Mouse (Mus musculus) intestine, postnatal 0 days (tissue): ENCODE measurements around the gene Selenov. TPM values are rescaled to one million over a fixed set of nuclear protein-coding genes. Genes with fewer than 3 reads are reported as not detected.
A peak's percentile ranks its signal among the peaks of the same experiment; 100 is the strongest.

ENCODE experiments used
- ATAC-seq: fragments of 200-750 bp; cut with Nextera tagmentation; 2 replicates; pipeline ENCODE4 v1.8.0; 2017; ENCODE audit warnings: mild to moderate bottlenecking, moderate TSS enrichment, moderate library complexity
- H3K27ac ChIP-seq: fragments of 300-500 bp; sonication (generic); 2 replicates; pipeline ENCODE4 v1.5.1; 2014; ENCODE audit warnings: mild to moderate bottlenecking, low read depth, low read length, moderate library complexity
- H3K27me3 ChIP-seq: fragments of 300-500 bp; sonication (generic); replicated peaks from 2 replicates; pipeline ENCODE4 v1.6.1; 2014; ENCODE audit warnings: low read length, mixed read lengths; ENCODE audit not compliant: control insufficient read depth, insufficient read depth
- H3K36me3 ChIP-seq: fragments of 300-500 bp; sonication (generic); 2 replicates; pipeline ENCODE4 v1.6.1; 2014; ENCODE audit warnings: mild to moderate bottlenecking, moderate library complexity; ENCODE audit not compliant: control insufficient read depth, insufficient read depth
- H3K4me1 ChIP-seq: fragments of 300-500 bp; sonication (generic); replicated peaks from 2 replicates; pipeline ENCODE4 v1.6.1; 2014; ENCODE audit warnings: antibody characterized with exemption, low read length, mixed read lengths; ENCODE audit not compliant: control insufficient read depth, insufficient read depth
- H3K4me2 ChIP-seq: fragments of 300-500 bp; sonication (generic); replicated peaks from 2 replicates; pipeline ENCODE4 v1.6.1; 2014; ENCODE audit warnings: low read depth, mild to moderate bottlenecking, moderate library complexity
- H3K4me3 ChIP-seq: fragments of 300-500 bp; sonication (generic); 2 replicates; pipeline ENCODE4 v1.5.1; 2014; ENCODE audit warnings: low read depth, low read length
- H3K9ac ChIP-seq: fragments of 300-500 bp; sonication (generic); 2 replicates; pipeline ENCODE4 v1.6.1; 2014; ENCODE audit warnings: mild to moderate bottlenecking, low read depth, low read length
- H3K9me3 ChIP-seq: fragments of 300-500 bp; sonication (generic); 2 replicates; pipeline ENCODE4 v1.6.1; 2016; ENCODE audit warnings: mixed run types; ENCODE audit not compliant: control insufficient read depth
- CTCF ChIP-seq: sonication (generic); IDR thresholded peaks from 2 replicates; pipeline ENCODE4 v1.5.1; 2016; ENCODE audit warnings: low read depth, mild to moderate bottlenecking, control low read depth, antibody characterized with exemption, moderate library complexity
- WGBS: fragments of 180-500 bp; shearing (Covaris S2); extraction: QIAGEN DNeasy Blood & Tissue Kit; methylation state at CpG from one replicate; pipeline ENCODE4 v1.1.7; 2014; 5-methylcytosine and 5-hydroxymethylcytosine counted together
- polyA plus RNA-seq: library from polyadenylated mRNA; unstranded; fragments of >200 nt; fragmentation: Nextera tagmentation; extraction: Ambion mirVana; gene quantifications from 2 replicates; pipeline ENCODE4 v1.2.1, GENCODE M21; 2015

Selenov gene
- polyA plus RNA-seq, 1 experiment from 2014 or later = not detected

- peaks cover 52% of the 10 kb centered on the region for H3K27me3 ChIP-seq
- ATAC-seq = peak; percentile 23; the same call in 1 of the 2 replicates
Measured at GRCm38 (mm10) chr7:28298837-28299625, 8.0 kb upstream of the Selenov start.

GRCm38 (mm10) chr7:28294481-28294880 is 3.5 kb upstream of the Selenov start:
- Histone ChIP-seq H3K4me1 (peaks cover 8% of the 10 kb centered on the region; the same call in 1 of the 2 replicates), H3K27ac (no peak overlapping the region), H3K4me2 (peak overlapping the region; percentile 80), H3K9ac (no peak overlapping the region), H3K27me3 (peaks cover 67% of the 10 kb centered on the region), H3K36me3 (no peaks in the 10 kb centered on the region), H3K9me3 (no peaks in the 10 kb centered on the region), H3K4me3 (peak overlapping the region; percentile 41)
- peak; percentile 22; the same call in 1 of the 2 replicates for ATAC-seq
- 4% methylated on average over 44 of the region's 63 CpGs for WGBS
- no peak for TF ChIP-seq CTCF

More at GRCm38 (mm10) chr7:28298837-28299625, 8.0 kb upstream of the Selenov start:
- Histone ChIP-seq H3K4me3 (no peak overlapping the region), H3K4me2 (peak overlapping the region; percentile 32; the same call in 1 of the 2 replicates), H3K27ac (no peak overlapping the region), H3K9ac (no peak overlapping the region), H3K36me3 (no peaks in the 10 kb centered on the region), H3K9me3 (no peaks in the 10 kb centered on the region), H3K4me1 (0 out of 2 replicates have a peak, but pooled peaks cover 3% of the 10 kb centered on the region)
- TF ChIP-seq CTCF = peak; percentile 76
- 23% methylated on average over 43 of the region's 43 CpGs for WGBS

- Histone ChIP-seq H3K9ac (no peak overlapping the region), H3K4me2 (peak overlapping the region; percentile 60), H3K4me3 (peak overlapping the region; percentile 31), H3K4me1 (peaks cover 5% of the 10 kb centered on the region; the same call in 1 of the 2 replicates), H3K27ac (no peak overlapping the region), H3K36me3 (no peaks in the 10 kb centered on the region), H3K27me3 (peaks cover 57% of the 10 kb centered on the region), H3K9me3 (no peaks in the 10 kb centered on the region)
- ATAC-seq = no peak
- WGBS = 1% methylated on average over 18 of the region's 18 CpGs
- peak; percentile 24 for TF ChIP-seq CTCF
Measured at GRCm38 (mm10) chr7:28290165-28290564, 821 bp downstream of the Selenov start.

GRCm38 (mm10) chr7:28280630-28281029 is 10.4 kb downstream of the Selenov start:
- no peak overlapping the region for H3K4me3 ChIP-seq
- no peaks in the 10 kb centered on the region for H3K27me3 ChIP-seq
- no peak overlapping the region for H3K9ac ChIP-seq
- TF ChIP-seq CTCF = no peak
- ATAC-seq = no peak
- H3K4me1 ChIP-seq = 0 out of 2 replicates have a peak, but pooled peaks cover 5% of the 10 kb centered on the region
- H3K9me3 ChIP-seq = no peaks in the 10 kb centered on the region
- WGBS = 78% methylated on average over 7 of the region's 7 CpGs
- no peak overlapping the region for H3K27ac ChIP-seq
- H3K4me2 ChIP-seq = no peak overlapping the region
- H3K36me3 ChIP-seq = no peaks in the 10 kb centered on the region

GRCm38 (mm10) chr7:28278279-28278652 is 12.7 kb downstream of the Selenov start:
- peak overlapping the region; percentile 81 for H3K9ac ChIP-seq
- TF ChIP-seq CTCF = no peak
- no peaks in the 10 kb centered on the region for H3K27me3 ChIP-seq
- 0 out of 2 replicates have a peak, but pooled peaks cover 5% of the 10 kb centered on the region for H3K4me1 ChIP-seq
- H3K27ac ChIP-seq = peak overlapping the region; percentile 22; the same call in 1 of the 2 replicates
- no peaks in the 10 kb centered on the region for H3K36me3 ChIP-seq
- H3K4me2 ChIP-seq = peak overlapping the region; percentile 90
- peak overlapping the region; percentile 68 for H3K4me3 ChIP-seq
- no peaks in the 10 kb centered on the region for H3K9me3 ChIP-seq
- ATAC-seq = no peak
- WGBS = 83% methylated on average over 7 of the region's 7 CpGs

- H3K4me2 ChIP-seq = peak within 1 kb of the TSS; percentile 90
- H3K36me3 ChIP-seq = peaks cover 4% of the 10 kb centered on the region; the same call in 1 of the 2 replicates
- H3K9me3 ChIP-seq = no peaks in the 10 kb centered on the region
- H3K4me3 ChIP-seq = peak within 1 kb of the TSS; percentile 68
- H3K9ac ChIP-seq = peak within 1 kb of the TSS; percentile 81
- ATAC-seq = peak; percentile 69
- WGBS = 3% methylated on average over 64 of the region's 68 CpGs
- H3K4me1 ChIP-seq = 0 out of 2 replicates have a peak, but pooled peaks cover 5% of the 10 kb centered on the region
- peak; percentile 94 for TF ChIP-seq CTCF
- no peaks in the 10 kb centered on the region for H3K27me3 ChIP-seq
- H3K27ac ChIP-seq = peak within 1 kb of the TSS; percentile 22
Measured at GRCm38 (mm10) chr7:28277615-28278278, 13.2 kb downstream of the Selenov start, which contains the start of gene Eid2b. TSS of gene Eid2b (plus strand) at chr7:28277739.
